Mouse (Mus musculus): ENCODE results near the gene Ep300. TPM values are rescaled to one million over a fixed set of nuclear protein-coding genes. Genes with fewer than 3 reads are reported as not detected.
"Not testable (repeated sequence)": the region's sequence is repeated elsewhere in the genome, so short reads cannot be mapped to it uniquely, and the experiment has no call there.

The Ep300 gene
- polyA plus RNA-seq, 1 experiment from 2014 or later, result 7.3 TPM

GRCm38 (mm10) chr15:81701350-81701749, 116.2 kb downstream of the Ep300 start:
- H3K9me3 ChIP-seq (replicated peaks; ENCODE audit: control insufficient read depth, low read length); H3K4me1 ChIP-seq (ENCODE audit: control insufficient read depth, low read depth, low read length); H3K27ac ChIP-seq (ENCODE audit: low read length); H3K4me3 ChIP-seq (ENCODE audit: low read depth, low read length); H3K4me2 ChIP-seq (ENCODE audit: low read depth, low read length); H3K27me3 ChIP-seq (ENCODE audit: control insufficient read depth, insufficient read depth, low read depth, low read length); ATAC-seq (ENCODE audit: low read depth); H3K9ac ChIP-seq (ENCODE audit: low read depth, low read length): not testable (repeated sequence)
- H3K36me3 ChIP-seq (ENCODE audit: control insufficient read depth, insufficient read depth), result peaks cover 28% of the 10 kb centered on the region
- 75% methylated on average over 4 of the region's 4 CpGs for WGBS (ENCODE audit: insufficient replicate concordance)

Small RNA genes within 50 kb of the gene (microRNA-seq; reads per million reads assigned to microRNA genes)
- gene Gm23880, result not detected

Other genes with a start within 250 kb of the Ep300 start
- 36.2 and 38.3 TPM in 2 replicates for gene Slc25a17, start 224.5 kb upstream of the Ep300 start, polyA plus RNA-seq (2015; fragmentation: Nextera tagmentation; extraction: Ambion mirVana)
- 59.2 and 59.4 TPM in 2 replicates for gene St13, start 185.3 kb upstream of the Ep300 start, polyA plus RNA-seq (2015; fragmentation: Nextera tagmentation; extraction: Ambion mirVana)
- 5.9 and 6.6 TPM in 2 replicates for gene Xpnpep3, start 185.2 kb upstream of the Ep300 start, polyA plus RNA-seq (2015; fragmentation: Nextera tagmentation; extraction: Ambion mirVana)
- gene Dnajb7, start 177.1 kb upstream of the Ep300 start, polyA plus RNA-seq (2015; fragmentation: Nextera tagmentation; extraction: Ambion mirVana), result 0.39 and 0.77 TPM in 2 replicates
- 189 and 239 TPM in 2 replicates for gene Rbx1, start 119.1 kb upstream of the Ep300 start, polyA plus RNA-seq (2015; fragmentation: Nextera tagmentation; extraction: Ambion mirVana)
- 11.5 and 12.5 TPM in 2 replicates for gene L3mbtl2, start 78.5 kb downstream of the Ep300 start, polyA plus RNA-seq (2015; fragmentation: Nextera tagmentation; extraction: Ambion mirVana)
- 0.44 and 0.52 TPM in 2 replicates for gene Chadl, start 111.9 kb downstream of the Ep300 start, polyA plus RNA-seq (2015; fragmentation: Nextera tagmentation; extraction: Ambion mirVana)
- 4.1 and 4.6 TPM in 2 replicates for gene Zc3h7b, start 159.7 kb downstream of the Ep300 start, polyA plus RNA-seq (2015; fragmentation: Nextera tagmentation; extraction: Ambion mirVana)
- 63.6 and 67.3 TPM in 2 replicates for gene Rangap1, start 160.2 kb downstream of the Ep300 start, polyA plus RNA-seq (2015; fragmentation: Nextera tagmentation; extraction: Ambion mirVana)
- 6.3 and 9.2 TPM in 2 replicates for gene Tef, start 217.1 kb downstream of the Ep300 start, polyA plus RNA-seq (2015; fragmentation: Nextera tagmentation; extraction: Ambion mirVana)

Data from liver, embryonic 16.5 days (tissue).